Mouse (Mus musculus) cerebellum, adult 9-10 months (tissue): ENCODE measurements around the gene Zic5.
A peak's percentile ranks its signal among the peaks of the same experiment; 100 is the strongest.

Source experiments
- DNase-seq: peaks from one replicate; pipeline ENCODE4 v3.0.0; 2022

Zic5 gene

GRCm38 (mm10) chr14:122464763-122465741 is at the start of gene Zic5:
Gene Zic5 (minus strand): TSS chr14:122465677.
- peak; percentile 91 for DNase-seq

- no peak for DNase-seq
These were observed 48.1 kb upstream of the Zic5 start for GRCm38 (mm10) chr14:122513511-122514036.

- DNase-seq = no peak
These were observed 46.0 kb upstream of the Zic5 start for GRCm38 (mm10) chr14:122511519-122511918.

- no peak for DNase-seq
These were observed 43.6 kb upstream of the Zic5 start for GRCm38 (mm10) chr14:122509058-122509457.

- DNase-seq = no peak
These were observed 26.5 kb upstream of the Zic5 start for GRCm38 (mm10) chr14:122492015-122492414.

GRCm38 (mm10) chr14:122491521-122491920 is 26.0 kb upstream of the Zic5 start:
- DNase-seq = no peak

GRCm38 (mm10) chr14:122490441-122491328 is 25.2 kb upstream of the Zic5 start, which contains the start of gene Gm10837:
Gene Gm10837 (plus strand): TSS chr14:122490586.
- peak; percentile 73 for DNase-seq

GRCm38 (mm10) chr14:122489686-122490414 is 24.4 kb upstream of the Zic5 start:
- peak; percentile 78 for DNase-seq

GRCm38 (mm10) chr14:122489041-122489440 is 23.6 kb upstream of the Zic5 start:
- DNase-seq = peak; percentile 61

- peak; percentile 59 for DNase-seq
These were observed 21.9 kb upstream of the Zic5 start for GRCm38 (mm10) chr14:122487366-122487765.

GRCm38 (mm10) chr14:122486611-122487010 is 21.1 kb upstream of the Zic5 start:
- no peak for DNase-seq

- peak; percentile 63 for DNase-seq
These were observed 20.2 kb upstream of the Zic5 start for GRCm38 (mm10) chr14:122485635-122486181.

- DNase-seq = peak; percentile 72
These were observed 19.5 kb upstream of the Zic5 start for GRCm38 (mm10) chr14:122484844-122485551.

- no peak for DNase-seq
These were observed 19.0 kb upstream of the Zic5 start for GRCm38 (mm10) chr14:122484458-122484843.

GRCm38 (mm10) chr14:122483556-122484421 is 18.3 kb upstream of the Zic5 start:
- peak; percentile 90 for DNase-seq

- peak; percentile 58 for DNase-seq
These were observed 17.5 kb upstream of the Zic5 start for GRCm38 (mm10) chr14:122483024-122483385.

GRCm38 (mm10) chr14:122482081-122483023 is 16.9 kb upstream of the Zic5 start:
- peak; percentile 73 for DNase-seq

- DNase-seq = peak; percentile 78
These were observed 15.7 kb upstream of the Zic5 start for GRCm38 (mm10) chr14:122481181-122481580.

GRCm38 (mm10) chr14:122480355-122480754 is 14.9 kb upstream of the Zic5 start:
- peak; percentile 57 for DNase-seq
